Mouse (Mus musculus): ENCODE data around the gene Yipf6. TPM values are rescaled to one million over a fixed set of nuclear protein-coding genes. Genes with fewer than 3 reads are reported as not detected.

Yipf6 gene
- polyA plus RNA-seq (2012; rRNA removed), result 16.8 and 17.2 TPM in 2 replicates

GRCm38 (mm10) chrX:98936101-98936500 is at the start of gene Yipf6:
TSS of gene Yipf6 (plus strand) at chrX:98936316.

DNA sequence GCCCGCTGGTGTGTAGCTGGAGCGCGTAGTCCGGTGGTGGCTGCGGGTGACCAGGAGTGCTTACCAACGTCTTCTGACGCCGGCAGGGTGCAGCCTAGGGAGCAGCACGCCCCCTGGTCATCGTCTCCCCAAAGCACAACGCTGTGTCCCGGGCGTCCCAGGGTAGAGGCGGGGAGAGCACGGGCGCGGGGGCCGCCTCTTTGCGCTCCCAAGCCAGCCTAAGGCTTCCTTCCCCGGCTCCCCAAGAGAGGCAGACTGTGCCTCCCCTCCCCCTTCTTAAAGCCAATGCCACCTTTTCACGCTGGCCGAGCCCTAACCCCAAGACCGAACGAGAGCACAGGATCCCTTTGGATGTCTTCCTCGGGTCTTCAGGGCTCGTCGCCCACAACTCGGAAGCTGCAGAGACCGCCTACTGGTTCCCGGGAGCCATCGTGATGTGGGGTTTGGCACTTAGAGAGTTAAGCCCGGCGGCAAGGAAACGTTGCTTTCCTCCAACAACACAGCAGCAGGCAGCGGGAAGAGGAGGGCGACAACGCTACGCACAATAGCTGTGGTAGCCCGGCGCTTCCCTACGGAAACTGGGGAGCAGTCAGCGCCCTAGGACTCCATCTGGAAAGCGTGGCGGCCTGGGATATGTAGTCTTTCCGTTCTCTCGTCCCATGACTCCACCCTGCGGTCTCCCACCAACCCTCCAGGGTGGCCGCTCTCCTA is 45.6 kb upstream of the Yipf6 start, which contains the start of gene Ophn1:
Ophn1 (minus strand) TSS at position 620 of the 711 bp plus-strand sequence.

Other genes starting within 250 kb of the Yipf6 start
- gene Ophn1, start 45.3 kb upstream of the Yipf6 start, polyA plus RNA-seq (2012; rRNA removed), result 27.8 and 29.4 TPM in 2 replicates
- gene Stard8, start 66.9 kb downstream of the Yipf6 start, polyA plus RNA-seq (2012; rRNA removed), result 6.3 and 7.9 TPM in 2 replicates
- 60.8 and 76.1 TPM in 2 replicates for gene Efnb1, start 199.8 kb downstream of the Yipf6 start, polyA plus RNA-seq (2012; rRNA removed)